Mouse (Mus musculus): Measurements from ENCODE around the gene Sdk2. TPM values are rescaled to one million over a fixed set of nuclear protein-coding genes. Genes with fewer than 3 reads are reported as not detected.
A peak's percentile ranks its signal among the peaks of the same experiment; 100 is the strongest.

Sdk2 gene
- polyA plus RNA-seq, 1 experiment from 2014 or later, result 6.5 TPM

- no peak overlapping the region for H3K9ac ChIP-seq
- ATAC-seq (ENCODE audit: insufficient number of reproducible peaks, low FRiP score, low TSS enrichment, low read depth), result no peak
- no peak overlapping the region for H3K4me2 ChIP-seq
- H3K9me3 ChIP-seq, result no peaks in the 10 kb centered on the region
- no peak overlapping the region for H3K27ac ChIP-seq
- H3K36me3 ChIP-seq, result no peaks in the 10 kb centered on the region
- no peak overlapping the region for H3K4me3 ChIP-seq
- H3K4me1 ChIP-seq, result peaks cover 17% of the 10 kb centered on the region
- no peaks in the 10 kb centered on the region for H3K27me3 ChIP-seq
- WGBS, result 29% methylated on average over 9 of the region's 9 CpGs
Measured at GRCm38 (mm10) chr11:113754845-113755244, 312.0 kb downstream of the Sdk2 start.

GRCm38 (mm10) chr11:113752685-113753430, 314.0 kb downstream of the Sdk2 start:
- Histone ChIP-seq H3K4me2 (0 out of 2 replicates have a peak overlapping the region, but pooled peaks have one; percentile 70), H3K27me3 (no peaks in the 10 kb centered on the region), H3K4me3 (no peak overlapping the region), H3K9me3 (no peaks in the 10 kb centered on the region), H3K36me3 (0 out of 2 replicates have a peak, but pooled peaks cover 6% of the 10 kb centered on the region), H3K4me1 (peaks cover 37% of the 10 kb centered on the region), H3K27ac (no peak overlapping the region), H3K9ac (no peak overlapping the region)
- WGBS, result 94% methylated on average over 10 of the region's 10 CpGs
- ATAC-seq (ENCODE audit: insufficient number of reproducible peaks, low FRiP score, low TSS enrichment, low read depth), result no peak

DNA sequence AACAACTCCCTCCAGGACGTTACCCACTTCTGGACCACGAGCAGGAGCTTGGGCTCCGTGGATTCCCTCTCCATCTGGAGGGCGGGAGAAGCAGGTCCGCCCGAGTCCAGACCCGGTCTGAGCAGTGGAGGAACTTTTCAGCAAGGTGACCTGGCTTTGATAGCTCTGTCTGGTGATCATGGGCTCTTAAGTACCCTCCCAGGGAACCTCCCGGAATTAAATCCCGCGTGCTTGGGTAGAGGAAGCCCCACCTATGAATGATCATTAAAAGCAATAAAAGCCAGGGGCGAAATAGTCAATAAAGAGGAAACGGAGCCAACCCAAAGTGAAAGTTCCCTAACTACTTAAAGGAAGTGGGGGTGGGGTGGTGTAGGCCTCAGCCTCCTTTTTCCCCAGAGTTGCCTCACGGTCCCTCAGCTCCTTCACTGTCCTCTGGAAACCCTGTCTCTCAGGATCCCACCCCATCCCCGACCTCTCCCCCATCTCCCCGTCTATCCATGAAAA, 314.6 kb downstream of the Sdk2 start:
- Histone ChIP-seq H3K9me3 (no peaks in the 10 kb centered on the region), H3K4me1 (peaks cover 43% of the 10 kb centered on the region), H3K4me2 (peak overlapping the region; percentile 70), H3K4me3 (peak overlapping the region; percentile 79), H3K36me3 (0 out of 2 replicates have a peak, but pooled peaks cover 9% of the 10 kb centered on the region), H3K27ac (peak overlapping the region; percentile 97), H3K9ac (peak overlapping the region; percentile 35), H3K27me3 (no peaks in the 10 kb centered on the region)
- 16% methylated on average over 15 of the region's 15 CpGs for WGBS
- no peak for ATAC-seq (ENCODE audit: insufficient number of reproducible peaks, low FRiP score, low TSS enrichment, low read depth)

DNA sequence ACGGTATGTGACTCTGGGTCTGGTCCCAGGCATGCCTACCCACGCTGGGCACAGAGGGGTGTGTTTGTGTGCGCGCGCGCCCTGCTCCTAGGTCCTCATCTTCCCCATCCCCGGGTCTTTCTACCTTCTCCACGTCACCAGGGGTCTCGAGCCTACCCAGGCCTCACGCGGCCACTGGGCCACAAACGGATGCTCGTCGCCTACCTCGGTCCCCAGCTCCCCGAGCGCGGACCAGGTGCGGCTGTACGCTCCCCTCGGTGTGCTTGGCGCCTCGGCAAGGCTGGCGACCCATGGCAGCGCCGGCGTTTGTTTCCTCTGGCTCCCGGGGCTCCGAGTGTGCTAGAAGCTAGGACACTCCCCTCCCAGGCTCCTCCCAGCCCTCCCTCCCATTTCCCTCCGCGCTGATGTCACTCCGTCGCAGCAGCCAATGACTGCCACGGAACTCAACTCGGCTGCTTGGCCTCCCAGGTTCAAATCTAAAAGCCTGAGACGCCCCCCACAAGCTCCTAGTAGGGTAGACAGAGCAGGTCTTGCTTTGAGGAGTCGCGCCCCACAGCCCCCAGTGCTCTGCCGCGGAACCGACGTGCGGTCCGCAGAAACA, 315.3 kb downstream of the Sdk2 start, which contains the start of gene Cdc42ep4:
Gene Cdc42ep4 (minus strand): TSS at position 398 of the 601 bp plus-strand sequence.
- 0 out of 2 replicates have a peak, but pooled peaks cover 11% of the 10 kb centered on the region for H3K36me3 ChIP-seq
- H3K27me3 ChIP-seq, result no peaks in the 10 kb centered on the region
- peak; percentile 79 for ATAC-seq (ENCODE audit: insufficient number of reproducible peaks, low FRiP score, low TSS enrichment, low read depth)
- peak within 1 kb of the TSS; percentile 71 for H3K9ac ChIP-seq
- H3K4me1 ChIP-seq, result peaks cover 48% of the 10 kb centered on the region
- WGBS, result under 1% methylated on average over 43 of the region's 44 CpGs
- H3K4me3 ChIP-seq, result peak within 1 kb of the TSS; percentile 79
- H3K4me2 ChIP-seq, result peak within 1 kb of the TSS; percentile 70
- H3K27ac ChIP-seq, result peak within 1 kb of the TSS; percentile 97
- no peaks in the 10 kb centered on the region for H3K9me3 ChIP-seq

DNA sequence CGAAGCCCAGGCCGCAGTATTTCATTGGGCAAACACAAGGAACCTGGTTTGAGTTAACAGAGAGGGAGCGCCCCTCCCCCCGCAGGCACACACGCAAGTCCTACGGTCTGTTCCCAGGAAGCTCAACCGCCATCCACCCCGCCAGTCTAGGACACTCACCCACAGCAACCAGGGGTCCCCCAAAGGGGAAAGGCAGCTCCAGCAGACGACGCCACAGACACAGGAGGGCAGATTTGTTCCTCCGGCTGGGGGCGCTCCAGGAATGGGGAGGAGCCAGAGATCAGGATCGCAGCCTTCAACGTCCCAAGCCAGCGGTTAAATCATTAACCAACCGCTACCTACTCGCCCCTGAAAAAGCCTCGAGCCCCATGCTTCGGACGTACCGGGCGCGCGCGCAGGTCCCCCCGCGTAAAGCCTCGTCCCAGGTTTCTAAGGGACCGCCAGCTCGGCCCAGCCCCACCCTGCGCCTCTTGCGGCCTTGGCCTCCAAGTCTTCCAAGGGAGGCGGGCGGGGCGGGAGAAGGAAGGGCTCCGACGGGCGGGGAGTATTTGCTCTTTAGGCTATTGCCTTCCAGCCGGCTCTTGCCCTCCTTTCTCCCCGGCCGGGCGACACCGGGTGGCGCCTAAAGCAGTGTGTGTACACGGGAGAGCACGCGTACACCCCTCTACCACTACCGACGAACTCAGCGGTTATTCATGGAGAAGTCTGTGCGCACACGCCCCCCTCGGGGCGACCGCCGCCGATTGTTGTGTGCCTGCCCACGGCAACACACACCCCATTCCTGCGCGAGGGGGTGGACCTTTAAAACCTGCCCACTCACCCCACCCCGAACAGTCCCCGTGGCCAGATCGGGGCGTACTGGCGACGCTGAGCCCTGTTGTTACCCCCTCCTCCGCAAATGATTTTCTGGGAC, 316.0 kb downstream of the Sdk2 start:
- H3K27ac ChIP-seq, result peak overlapping the region; percentile 97
- no peaks in the 10 kb centered on the region for H3K27me3 ChIP-seq
- 0 out of 2 replicates have a peak, but pooled peaks cover 15% of the 10 kb centered on the region for H3K36me3 ChIP-seq
- H3K4me2 ChIP-seq, result peak overlapping the region; percentile 70
- H3K9ac ChIP-seq, result peak overlapping the region; percentile 71
- H3K4me1 ChIP-seq, result peaks cover 52% of the 10 kb centered on the region
- peak overlapping the region; percentile 79 for H3K4me3 ChIP-seq
- H3K9me3 ChIP-seq, result no peaks in the 10 kb centered on the region
- under 1% methylated on average over 67 of the region's 67 CpGs for WGBS
- ATAC-seq (ENCODE audit: insufficient number of reproducible peaks, low FRiP score, low TSS enrichment, low read depth), result peak; percentile 54

DNA sequence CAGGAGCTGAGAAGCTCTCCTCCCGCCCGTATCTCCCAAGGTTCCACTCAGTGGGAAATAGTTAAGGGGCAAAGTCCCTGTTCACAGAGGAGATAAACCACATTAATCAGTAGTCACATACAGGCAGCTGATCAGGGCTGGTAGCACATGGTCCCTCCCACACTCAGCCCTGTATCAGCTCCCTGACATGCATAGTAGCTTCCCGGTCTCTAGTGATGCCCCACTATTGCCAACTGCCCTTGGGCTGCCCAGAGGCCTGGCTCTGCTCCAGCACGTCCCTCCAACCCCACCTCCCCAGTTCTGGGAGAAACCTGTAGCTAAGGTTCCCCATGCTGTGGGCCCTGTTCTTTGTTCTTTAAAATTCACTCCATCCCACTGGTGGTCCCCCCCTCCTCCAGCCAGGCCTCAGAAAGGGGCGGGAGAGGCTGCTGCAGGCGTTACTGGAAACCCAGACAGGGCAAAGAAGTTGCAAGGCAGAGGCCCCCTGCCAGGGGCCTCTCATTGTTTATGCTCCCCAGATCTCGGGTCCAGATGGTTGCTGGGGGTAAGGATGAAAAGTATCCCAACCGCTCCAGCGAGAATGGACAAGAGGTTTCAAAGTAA, 317.0 kb downstream of the Sdk2 start:
- Histone ChIP-seq H3K9ac (peak overlapping the region; percentile 71), H3K36me3 (0 out of 2 replicates have a peak, but pooled peaks cover 18% of the 10 kb centered on the region), H3K4me2 (peak overlapping the region; percentile 70), H3K4me1 (peaks cover 46% of the 10 kb centered on the region), H3K9me3 (no peaks in the 10 kb centered on the region), H3K4me3 (peak overlapping the region; percentile 79), H3K27me3 (no peaks in the 10 kb centered on the region), H3K27ac (peak overlapping the region; percentile 97)
- no peak for ATAC-seq (ENCODE audit: insufficient number of reproducible peaks, low FRiP score, low TSS enrichment, low read depth)
- WGBS, result 3% methylated on average over 9 of the region's 9 CpGs

- H3K4me1 ChIP-seq, result peaks cover 46% of the 10 kb centered on the region
Measured at GRCm38 (mm10) chr11:113748797-113749521, 317.9 kb downstream of the Sdk2 start.

DNA sequence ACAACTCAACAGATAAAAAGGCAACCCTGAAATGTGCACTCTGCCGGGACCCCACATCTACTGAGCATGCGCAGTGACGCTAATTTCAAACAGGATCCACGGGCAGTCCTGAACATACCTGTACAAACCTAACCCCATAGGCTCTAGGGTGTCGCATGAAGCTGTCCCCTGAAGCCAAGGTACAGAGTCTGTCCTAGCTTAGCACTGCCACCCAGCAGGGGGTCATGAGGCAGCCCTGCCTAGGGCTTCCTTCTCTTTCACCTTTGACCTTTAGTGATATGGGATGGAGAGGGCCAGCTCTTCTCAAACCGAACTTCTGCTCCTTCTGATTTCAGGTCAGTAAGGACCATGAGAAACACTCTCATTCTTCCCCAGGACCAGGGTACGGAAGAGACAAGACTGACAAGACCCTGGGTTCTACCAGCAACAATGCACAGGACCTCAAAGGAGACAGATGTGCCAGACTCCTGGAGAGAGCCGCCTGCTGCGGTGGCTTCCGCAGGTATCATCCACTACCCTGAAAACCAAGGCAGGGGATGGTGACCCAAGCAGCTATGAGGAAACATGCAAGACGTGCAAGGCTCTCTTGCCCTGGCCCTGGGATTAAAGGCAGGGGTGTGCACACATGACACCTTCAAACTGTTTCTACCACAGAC, 319.0 kb downstream of the Sdk2 start:
- 0 out of 2 replicates have a peak overlapping the region, but pooled peaks have one; percentile 14 for H3K9ac ChIP-seq
- no peaks in the 10 kb centered on the region for H3K9me3 ChIP-seq
- no peak for ATAC-seq (ENCODE audit: insufficient number of reproducible peaks, low FRiP score, low TSS enrichment, low read depth)
- peak overlapping the region; percentile 70 for H3K4me2 ChIP-seq
- WGBS, result 69% methylated on average over 11 of the region's 11 CpGs
- no peaks in the 10 kb centered on the region for H3K27me3 ChIP-seq
- no peak overlapping the region for H3K4me3 ChIP-seq
- H3K4me1 ChIP-seq, result peaks cover 46% of the 10 kb centered on the region
- peaks cover 26% of the 10 kb centered on the region for H3K36me3 ChIP-seq
- H3K27ac ChIP-seq, result no peak overlapping the region

More at GRCm38 (mm10) chr11:113748797-113749521, 317.9 kb downstream of the Sdk2 start:
- Histone ChIP-seq H3K27ac (peak overlapping the region; percentile 97), H3K9me3 (no peaks in the 10 kb centered on the region), H3K4me2 (peak overlapping the region; percentile 70), H3K36me3 (0 out of 2 replicates have a peak, but pooled peaks cover 18% of the 10 kb centered on the region), H3K27me3 (no peaks in the 10 kb centered on the region), H3K9ac (peak overlapping the region; percentile 71), H3K4me3 (peak overlapping the region; percentile 79)
- no peak for ATAC-seq (ENCODE audit: insufficient number of reproducible peaks, low FRiP score, low TSS enrichment, low read depth)
- WGBS, result 10% methylated on average over 21 of the region's 21 CpGs

GRCm38 (mm10) chr11:113747056-113747455, 319.8 kb downstream of the Sdk2 start:
- no peak overlapping the region for H3K4me3 ChIP-seq
- ATAC-seq (ENCODE audit: insufficient number of reproducible peaks, low FRiP score, low TSS enrichment, low read depth), result no peak
- H3K4me2 ChIP-seq, result peak overlapping the region; percentile 70
- peak overlapping the region; percentile 54; the same call in 1 of the 2 replicates for H3K27ac ChIP-seq
- no peaks in the 10 kb centered on the region for H3K27me3 ChIP-seq
- H3K9ac ChIP-seq, result no peak overlapping the region
- peaks cover 40% of the 10 kb centered on the region for H3K4me1 ChIP-seq
- H3K9me3 ChIP-seq, result no peaks in the 10 kb centered on the region
- WGBS, result 37% methylated on average over 16 of the region's 16 CpGs
- H3K36me3 ChIP-seq, result peaks cover 32% of the 10 kb centered on the region

GRCm38 (mm10) chr11:113745961-113746360, 320.9 kb downstream of the Sdk2 start:
- Histone ChIP-seq H3K4me3 (no peak overlapping the region), H3K9ac (no peak overlapping the region), H3K9me3 (no peaks in the 10 kb centered on the region), H3K27me3 (no peaks in the 10 kb centered on the region), H3K27ac (no peak overlapping the region), H3K4me1 (peaks cover 40% of the 10 kb centered on the region), H3K4me2 (no peak overlapping the region), H3K36me3 (peaks cover 36% of the 10 kb centered on the region)
- no peak for ATAC-seq (ENCODE audit: insufficient number of reproducible peaks, low FRiP score, low TSS enrichment, low read depth)
- WGBS, result 68% methylated on average over 4 of the region's 4 CpGs
